Mouse (Mus musculus): ENCODE data around the gene Traf3.

Gene Traf3

DNA sequence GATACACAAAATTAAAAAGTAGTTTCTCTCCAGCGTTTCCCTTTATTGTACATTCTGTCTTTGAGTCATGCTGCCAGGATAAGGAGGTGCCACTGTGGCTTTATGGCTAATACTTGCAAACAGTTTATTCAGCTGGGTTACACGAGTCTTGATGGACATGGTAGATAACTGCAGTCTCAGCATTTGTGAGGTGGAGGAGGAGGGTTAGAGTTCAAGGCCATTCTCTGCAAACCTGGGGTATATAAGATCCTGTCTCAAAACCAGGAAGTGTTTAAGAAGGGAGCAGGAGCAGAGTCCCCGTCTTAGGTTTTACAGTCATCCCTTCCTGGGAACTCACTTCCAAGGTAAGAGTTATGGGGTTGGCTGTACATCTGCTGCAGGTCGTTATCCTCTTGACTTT lies 30.4 kb downstream of the Traf3 start:
- DNase-seq (ENCODE audit: low spot score in 2 of 2) = no peak

DNA sequence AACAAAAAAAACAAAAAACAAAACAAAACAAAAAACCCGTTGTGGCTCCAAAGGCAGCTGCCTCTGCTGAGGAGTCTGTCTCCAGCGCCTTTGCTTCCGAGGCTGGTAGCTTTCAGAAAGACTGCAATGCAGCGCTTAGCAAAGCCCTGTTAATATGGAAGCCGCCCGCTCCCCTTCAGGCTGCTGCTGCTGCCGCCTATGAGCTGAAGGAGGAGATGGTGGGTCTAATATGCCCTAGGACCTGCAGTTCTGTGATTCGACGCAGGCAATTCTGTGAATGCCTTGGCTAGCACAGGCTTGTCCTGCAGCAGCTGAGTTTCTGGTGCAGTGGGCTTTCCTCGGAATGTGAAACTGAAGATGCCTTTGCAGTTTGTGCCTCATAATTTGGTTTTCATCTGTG lies 36.9 kb downstream of the Traf3 start:
- peak in 1 of 2 experiments; percentile 14 for DNase-seq (ENCODE audit: low spot score in 2 of 2)

DNA sequence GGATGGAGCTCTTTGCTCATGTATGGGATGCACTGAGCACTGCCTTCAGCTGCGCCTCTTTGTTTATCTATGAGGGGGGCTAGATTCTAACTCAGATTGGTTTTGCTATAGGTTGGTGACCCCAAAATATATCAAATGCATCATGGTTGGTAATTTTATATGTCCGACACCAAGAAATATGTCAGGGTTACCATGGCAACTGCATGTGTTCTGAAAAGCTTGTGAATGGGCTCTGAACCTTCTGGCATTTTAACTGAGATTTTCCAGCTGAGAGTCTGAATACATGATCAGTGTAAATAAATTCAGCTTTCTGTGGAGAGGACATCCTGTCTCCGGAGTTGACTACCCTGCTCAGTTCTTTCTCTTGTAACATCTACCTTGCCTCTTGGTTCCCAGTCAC lies 37.8 kb downstream of the Traf3 start:
- peak in 1 of 2 experiments; percentile 32 for DNase-seq (ENCODE audit: low spot score in 2 of 2)

DNA sequence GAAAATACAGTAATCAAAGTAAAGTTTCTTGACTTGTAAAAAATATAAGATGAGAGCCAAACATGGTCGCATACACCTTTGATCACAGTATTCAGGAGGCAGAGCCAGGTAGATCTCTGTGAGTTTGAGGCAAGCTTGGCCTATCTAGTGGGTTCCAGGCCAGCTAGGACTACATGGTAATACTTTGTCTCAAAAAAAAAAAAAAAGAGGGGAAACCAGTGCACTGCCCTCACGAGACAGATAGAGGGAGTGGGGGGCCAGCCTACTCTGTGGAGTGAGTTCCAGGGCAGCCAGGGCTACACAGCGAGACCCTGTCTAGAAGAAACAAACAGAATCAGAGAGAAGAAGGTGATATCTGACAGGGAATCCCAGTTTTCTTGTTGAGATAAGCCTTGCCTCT lies 41.5 kb downstream of the Traf3 start:
- no peak for DNase-seq (ENCODE audit: low spot score in 2 of 2)

DNA sequence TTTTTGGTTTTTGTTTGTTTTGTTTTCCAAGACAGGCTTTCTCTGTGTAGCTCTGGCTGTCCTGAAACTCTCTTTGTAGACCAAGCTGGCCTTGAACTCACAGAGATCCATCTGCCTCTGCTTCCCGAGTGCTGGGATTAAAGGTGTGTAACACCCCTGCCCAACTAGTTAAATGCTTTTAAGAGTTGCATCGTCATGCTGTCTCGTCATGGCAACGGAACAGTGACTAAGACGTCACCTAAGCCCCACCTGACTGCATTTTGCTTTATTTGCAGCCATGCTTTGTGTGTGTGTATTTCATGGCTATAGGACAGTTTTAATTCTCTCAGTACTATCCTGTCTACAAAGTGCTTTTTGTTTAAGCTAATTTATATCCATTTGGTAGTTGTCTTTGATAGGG lies 45.6 kb downstream of the Traf3 start:
- DNase-seq (ENCODE audit: low spot score in 2 of 2) = no peak

DNA sequence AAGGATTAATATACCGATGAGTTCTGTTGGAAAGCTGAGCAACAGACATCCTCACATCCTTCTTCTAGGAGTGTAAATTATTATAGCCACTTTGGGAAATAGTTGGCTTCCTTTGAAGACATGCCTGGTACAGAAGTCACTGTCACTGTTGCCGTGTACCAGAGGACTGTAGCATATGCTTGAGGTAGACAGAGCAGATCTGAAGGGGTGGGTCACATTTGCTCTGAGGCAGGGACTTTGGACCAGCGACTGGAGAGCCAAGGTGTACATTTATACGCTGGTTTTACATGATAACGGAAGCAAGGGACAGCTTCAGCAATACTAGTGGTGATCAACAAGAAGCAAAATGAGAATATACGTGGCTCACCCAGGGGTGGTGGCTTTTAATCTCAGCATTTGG lies 52.7 kb downstream of the Traf3 start:
- no peak for DNase-seq (ENCODE audit: low spot score in 2 of 2)

DNA sequence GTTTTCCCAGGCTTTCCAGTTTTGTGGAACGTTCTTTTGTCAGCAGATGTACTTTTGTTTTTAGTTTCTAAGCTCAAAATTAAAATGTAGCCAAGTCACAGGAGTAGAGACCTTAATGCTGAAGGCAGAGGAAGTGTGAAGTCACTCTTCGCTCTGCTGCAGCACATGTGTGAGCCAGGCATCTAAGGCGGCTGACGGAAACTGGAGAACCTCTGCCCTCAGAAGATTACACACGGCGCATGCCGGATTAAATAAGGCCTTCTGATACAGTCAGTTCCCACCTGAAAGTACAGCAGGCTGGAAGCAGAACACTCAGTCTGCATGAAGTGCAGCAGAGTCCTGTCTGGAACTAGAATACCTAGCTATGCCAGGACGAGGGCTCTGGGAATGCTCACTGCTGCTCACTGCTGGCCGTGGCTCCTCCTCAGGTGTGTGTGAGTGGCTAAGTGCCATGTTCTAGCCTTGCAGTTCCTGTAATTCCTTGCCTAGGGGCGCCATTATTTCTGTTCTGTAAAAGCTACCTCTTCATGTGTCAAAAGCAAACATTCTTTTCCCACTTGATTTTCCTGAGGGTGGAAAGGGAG lies 59.1 kb downstream of the Traf3 start:
- DNase-seq (ENCODE audit: low spot score in 2 of 2) = no peak

DNA sequence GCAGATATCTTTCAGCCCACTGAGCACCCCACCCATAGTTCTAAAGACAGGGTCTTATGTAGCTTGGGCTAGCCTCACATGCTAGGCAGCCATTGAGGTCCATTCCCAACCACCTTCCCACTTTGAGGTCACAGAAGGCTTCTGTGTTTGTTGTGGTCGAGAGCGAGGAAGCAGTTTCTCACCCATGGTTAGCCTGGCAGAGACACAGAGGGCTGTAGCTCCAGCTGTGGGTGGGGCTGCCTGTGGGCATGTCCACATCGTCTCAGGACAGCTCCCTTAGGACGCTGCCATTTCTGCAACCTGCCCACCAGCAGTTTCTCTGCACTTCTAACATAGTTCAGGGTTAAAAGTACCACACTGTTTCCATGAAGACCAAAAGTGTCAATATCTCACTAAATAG lies 61.2 kb downstream of the Traf3 start:
- no peak for DNase-seq (ENCODE audit: low spot score in 2 of 2)

DNA sequence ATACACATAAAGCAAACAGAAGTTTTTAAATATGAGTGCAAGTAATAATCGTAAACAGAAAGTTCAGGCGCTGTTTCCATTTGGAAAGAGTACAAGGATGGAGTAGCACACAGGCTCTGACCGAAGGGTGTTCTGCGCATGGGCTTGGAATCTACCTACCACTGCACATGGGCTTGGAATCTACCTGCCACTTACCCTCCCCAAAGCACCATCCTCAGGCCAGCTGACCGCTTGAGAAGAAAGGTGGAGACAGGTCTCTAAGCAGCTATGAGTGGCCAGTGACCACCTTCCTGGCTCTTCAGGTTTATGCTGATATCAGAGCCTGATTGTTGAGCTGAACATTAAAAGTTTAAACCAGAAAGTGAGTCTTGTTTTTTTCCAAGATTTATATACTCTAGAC lies 62.3 kb downstream of the Traf3 start:
- no peak for DNase-seq (ENCODE audit: low spot score in 2 of 2)

DNA sequence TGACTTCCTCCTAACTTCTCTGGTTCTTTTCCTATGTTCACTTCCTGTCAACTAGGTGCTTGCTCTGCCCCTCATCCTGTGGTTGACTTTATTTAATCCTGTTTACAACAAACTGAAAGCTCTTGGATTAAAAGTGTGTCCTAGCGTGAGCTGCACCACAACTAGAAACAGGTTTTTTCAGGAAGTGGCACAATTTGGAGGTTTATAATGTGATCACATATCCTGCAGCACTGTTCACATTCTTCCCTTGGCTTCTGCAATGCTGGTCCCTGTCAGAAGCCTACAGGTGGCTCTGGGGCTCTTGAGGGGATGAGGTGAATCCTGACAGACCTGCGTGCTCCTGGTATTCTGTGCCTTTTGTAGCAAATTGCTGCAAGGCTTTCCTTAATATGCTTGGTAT lies 64.6 kb downstream of the Traf3 start:
- no peak for DNase-seq (ENCODE audit: low spot score in 2 of 2)

DNA sequence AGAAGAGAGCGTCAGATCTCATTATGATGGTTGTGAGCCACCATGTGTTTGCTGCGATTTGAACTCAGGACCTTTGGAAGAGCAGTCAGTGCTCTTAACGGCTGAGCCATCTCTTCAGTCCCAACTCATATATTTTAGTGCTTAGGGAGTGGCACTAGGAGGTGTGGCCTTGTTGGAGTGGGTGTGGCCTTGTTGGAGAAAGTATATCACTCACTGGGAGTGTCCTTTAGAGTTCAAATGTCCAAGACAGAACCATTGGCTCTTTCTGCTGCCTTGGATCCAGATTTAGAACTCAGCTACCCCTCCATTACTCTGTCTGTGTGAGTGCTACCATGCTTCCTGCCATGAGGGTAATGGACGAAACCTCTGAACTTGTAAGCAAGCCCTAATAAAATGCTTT lies 67.6 kb downstream of the Traf3 start:
- no peak for DNase-seq (ENCODE audit: low spot score in 2 of 2)

DNA sequence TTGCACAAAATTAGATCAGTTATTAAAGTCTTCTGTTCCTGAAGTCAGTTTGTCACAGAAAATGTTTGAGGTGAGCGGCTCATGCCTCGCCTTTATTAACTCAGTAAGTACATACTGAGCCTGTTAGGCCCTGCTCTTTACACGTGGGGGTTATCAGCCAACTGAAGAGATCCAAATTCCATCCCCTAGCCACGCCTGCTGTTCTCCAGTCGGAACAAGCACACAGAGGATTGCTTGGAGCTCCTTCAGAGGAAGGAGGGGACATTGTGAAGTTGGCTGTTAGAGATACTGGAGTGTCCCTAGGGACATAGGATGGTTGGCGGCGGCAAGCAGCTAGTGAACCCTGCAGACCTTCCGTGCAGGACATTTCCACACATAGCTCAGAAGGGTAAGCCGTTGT lies 68.2 kb downstream of the Traf3 start:
- no peak for DNase-seq (ENCODE audit: low spot score in 2 of 2)

DNA sequence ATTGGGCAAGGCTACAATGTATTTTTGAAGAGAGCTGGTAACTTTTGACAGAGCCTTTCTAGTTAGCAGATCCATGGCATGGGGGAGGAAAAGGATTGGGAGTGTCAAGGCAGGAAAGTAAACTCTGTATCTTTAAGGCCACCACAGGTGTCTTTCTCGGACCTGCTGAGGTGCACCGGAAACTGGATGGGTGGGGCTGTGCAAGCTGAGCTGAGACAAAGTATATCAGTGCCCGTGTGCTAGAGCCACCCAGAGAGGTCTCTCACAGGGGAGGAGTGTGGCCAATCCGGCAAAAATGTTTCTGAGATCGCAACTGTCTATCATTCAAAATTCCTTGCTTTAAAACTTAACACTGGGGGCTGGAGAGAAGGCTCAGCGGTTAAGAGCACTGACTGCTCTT lies 69.5 kb downstream of the Traf3 start:
- no peak for DNase-seq (ENCODE audit: low spot score in 2 of 2)

DNA sequence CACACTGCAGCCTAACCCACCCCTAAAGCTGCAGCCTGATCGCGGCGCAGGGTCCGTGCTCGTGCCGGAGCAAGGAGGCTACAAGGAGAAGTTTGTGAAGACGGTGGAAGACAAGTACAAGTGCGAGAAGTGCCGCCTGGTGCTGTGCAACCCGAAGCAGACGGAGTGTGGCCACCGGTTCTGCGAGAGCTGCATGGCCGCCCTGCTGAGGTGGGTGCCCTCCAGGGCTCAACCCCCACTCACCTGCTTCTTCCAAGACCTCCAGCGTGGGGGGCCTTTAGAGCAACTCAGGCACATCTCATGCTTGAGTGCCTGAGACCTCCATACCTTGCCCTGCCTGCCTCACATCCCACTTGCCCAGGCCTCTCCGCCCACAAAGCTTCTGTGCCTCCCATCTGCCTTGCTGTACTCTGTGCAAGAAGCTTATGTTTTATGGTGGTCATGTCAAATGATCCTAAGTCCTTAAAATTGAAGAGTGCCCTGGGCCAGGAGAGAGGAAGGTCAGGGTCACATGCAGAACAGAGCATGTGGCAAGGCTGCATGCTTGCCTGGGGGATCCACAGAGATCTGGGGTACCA lies 71.5 kb downstream of the Traf3 start:
- peak in 1 of 2 experiments; percentile 25 for DNase-seq (ENCODE audit: low spot score in 2 of 2)

DNA sequence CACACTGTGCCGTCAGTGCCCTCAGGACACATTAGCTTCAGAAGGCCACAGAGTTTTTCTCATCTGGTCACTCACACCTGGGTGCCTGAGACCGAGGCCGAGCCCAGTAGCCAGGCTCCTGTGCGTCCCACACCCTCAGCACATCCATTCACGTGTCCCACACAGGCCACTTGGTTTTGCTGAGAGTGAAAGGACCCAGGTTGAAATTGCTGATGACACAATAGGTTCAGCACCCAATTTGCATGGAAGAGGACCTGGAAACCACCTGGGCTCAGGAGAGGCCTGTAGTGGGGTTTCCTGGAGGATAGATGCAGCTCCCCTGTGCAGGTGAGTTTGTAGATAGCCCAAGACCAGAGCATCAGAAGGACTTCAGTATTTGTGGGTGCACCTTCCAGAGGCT lies 72.2 kb downstream of the Traf3 start:
- DNase-seq (ENCODE audit: low spot score in 2 of 2) = no peak

DNA sequence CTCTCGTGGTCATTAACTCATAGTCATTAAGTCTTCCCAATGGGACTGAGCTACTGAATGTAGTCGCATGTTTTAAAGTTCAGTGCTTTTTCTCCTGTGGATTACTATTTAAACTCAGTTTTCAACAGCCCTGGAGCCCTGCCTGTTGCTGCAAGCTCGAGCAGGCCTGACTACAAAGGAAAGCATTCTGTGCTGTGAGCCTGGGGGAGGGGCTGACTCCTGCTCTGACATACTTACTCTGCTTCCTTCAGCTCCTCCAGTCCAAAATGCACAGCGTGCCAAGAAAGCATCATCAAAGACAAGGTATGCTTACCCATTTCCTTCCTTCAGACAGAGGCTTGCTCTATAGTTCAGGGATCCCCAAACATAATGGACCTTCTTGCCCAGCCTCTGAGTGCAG lies 72.6 kb downstream of the Traf3 start:
- DNase-seq (ENCODE audit: low spot score in 2 of 2) = peak in 1 of 2 experiments; percentile 51

DNA sequence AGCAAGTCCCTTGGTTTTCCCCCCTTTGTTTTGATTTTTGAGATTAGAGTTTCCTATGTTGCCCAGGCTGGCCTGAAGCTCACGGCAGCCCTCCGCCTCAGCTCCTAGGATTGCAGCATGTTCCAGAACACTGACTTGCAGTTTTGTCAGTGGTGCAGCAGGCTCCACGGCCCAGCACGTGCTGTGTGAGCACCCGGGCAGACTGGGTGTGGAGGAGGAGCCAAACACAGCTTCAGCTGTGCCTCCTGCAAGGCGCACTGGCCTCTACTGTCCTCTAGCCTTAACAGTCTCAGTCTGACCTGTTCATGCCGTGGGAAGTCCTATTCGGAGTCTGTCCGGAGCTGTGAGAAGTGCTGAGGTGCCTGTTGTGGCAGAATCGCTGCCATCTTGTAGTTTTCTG lies 73.8 kb downstream of the Traf3 start:
- no peak for DNase-seq (ENCODE audit: low spot score in 2 of 2)

DNA sequence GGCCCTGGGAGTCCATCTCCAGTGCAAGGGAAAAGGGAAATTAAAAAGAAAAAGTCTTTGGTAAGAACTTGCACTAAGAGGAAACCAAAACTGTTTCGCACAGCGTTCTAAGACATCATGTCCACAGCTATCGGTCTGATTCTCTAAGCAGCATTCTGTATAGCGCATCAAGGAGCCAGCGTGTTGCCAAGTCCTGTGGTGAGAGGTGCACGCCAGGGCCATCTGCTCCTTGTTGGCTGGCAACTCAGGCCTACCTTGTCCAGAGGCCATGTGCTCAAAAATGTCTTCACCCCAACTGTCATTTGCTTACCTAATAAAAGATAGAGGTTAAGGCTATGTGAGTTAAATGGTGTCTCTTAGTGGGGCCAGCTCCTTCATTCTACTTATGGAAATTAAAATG lies 75.7 kb downstream of the Traf3 start:
- no peak for DNase-seq (ENCODE audit: low spot score in 2 of 2)

DNA sequence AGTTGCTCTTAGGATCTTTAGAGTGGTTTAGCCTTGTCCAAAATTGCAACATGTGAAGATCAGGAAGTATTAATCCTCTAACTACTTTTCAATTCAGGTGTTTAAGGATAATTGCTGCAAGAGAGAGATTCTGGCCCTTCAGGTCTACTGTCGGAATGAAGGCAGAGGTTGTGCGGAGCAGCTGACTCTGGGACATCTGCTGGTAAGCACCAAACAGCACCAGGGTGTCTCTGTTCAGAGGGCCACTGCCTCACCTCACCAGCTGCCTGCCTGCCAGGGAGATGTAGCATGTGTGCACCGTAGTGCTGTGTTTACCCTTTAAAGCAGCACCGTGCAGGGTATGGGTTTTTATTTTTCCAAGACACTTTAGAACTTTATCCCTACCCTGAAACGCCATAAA lies 76.2 kb downstream of the Traf3 start:
- DNase-seq (ENCODE audit: low spot score in 2 of 2) = no peak

DNA sequence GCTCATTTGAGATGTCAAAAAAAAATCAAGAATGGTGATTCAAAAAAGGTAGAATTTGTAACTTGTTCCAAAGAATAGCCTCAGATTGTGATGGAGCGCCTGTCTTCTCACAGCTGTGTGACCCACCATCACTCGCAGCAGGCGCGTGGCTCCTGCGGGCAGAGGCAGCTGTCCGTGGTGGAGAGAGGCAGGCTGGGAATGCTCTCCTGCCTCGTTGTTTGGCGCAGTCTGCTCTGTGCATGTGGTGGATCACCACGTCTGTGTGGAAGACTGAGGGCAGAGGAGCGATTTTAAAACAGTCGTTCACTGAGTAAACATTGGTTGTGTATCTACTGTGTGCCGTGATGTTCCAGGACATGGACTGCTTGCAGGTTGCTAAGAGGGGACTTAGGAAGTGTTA lies 77.6 kb downstream of the Traf3 start:
- DNase-seq (ENCODE audit: low spot score in 2 of 2) = no peak

DNA sequence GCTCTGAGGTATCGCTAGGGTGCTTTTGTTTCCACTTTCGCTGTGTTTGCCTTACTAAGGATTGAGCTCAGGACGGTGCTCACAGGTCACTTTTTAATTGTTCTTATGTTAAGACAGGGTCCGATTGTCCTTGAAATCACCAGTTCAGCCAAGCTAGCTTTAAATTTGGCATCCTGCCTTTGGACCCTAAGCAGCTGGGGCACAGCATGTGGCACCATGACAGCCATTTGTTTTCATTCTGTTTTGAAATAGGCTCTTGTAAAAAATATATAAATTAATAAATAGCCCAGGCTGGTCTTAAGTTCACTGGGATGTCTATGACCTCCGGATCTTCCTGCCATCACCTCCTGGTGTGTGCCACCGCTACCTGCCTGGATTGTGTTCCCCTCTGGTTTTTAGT lies 78.9 kb downstream of the Traf3 start:
- DNase-seq (ENCODE audit: low spot score in 2 of 2) = no peak

DNA sequence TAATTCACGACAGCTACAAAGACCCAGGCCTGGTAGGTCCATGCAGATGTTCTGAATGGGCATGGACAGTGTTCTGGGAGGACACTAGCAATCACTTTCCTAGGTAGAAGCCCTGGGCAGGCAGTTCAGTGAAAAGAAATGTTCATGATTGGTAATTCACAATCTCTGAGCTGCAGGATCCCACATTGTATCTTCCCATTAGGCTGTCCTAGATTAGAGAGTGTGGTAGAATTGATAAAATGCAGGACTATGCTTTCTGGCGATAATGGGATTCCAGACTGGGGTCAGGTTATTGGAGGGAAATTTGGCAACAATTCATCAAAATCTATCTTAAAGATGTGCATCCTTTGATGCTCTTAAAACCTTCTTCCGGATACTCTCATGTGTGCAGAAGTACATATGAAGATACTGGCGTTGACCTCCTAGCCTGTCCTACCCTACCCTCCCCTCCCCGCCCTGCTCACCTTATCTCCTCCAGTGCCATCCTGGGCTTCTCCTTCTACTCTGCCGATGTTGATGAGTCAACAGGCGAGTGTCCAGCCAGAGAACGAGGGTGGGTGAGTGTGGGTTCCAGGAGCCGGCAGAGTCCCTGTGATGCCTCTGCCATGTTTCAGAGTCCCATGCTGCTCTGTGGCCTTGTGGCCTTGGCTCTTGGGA lies 80.8 kb downstream of the Traf3 start:
- no peak for DNase-seq (ENCODE audit: low spot score in 2 of 2)

DNA sequence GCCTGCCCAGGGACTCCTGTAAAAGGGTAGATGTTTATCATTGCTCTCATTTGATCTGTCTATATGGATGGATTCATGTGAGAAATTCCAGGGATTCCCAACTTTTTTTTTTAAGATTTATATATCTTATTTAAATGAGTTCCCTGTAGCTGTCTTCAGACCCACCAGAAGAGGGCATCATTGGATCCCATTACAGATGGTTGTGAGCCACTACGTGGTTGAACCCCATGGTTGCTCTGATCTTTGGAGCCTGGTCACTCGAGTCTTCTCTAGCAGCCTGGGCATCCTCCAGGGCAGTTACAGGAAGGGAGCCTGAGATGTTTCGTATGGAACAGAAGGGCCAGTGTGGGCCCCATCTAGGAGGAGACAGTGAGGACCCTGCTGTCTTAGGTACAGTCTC lies 82.9 kb downstream of the Traf3 start:
- DNase-seq (ENCODE audit: low spot score in 2 of 2) = no peak

DNA sequence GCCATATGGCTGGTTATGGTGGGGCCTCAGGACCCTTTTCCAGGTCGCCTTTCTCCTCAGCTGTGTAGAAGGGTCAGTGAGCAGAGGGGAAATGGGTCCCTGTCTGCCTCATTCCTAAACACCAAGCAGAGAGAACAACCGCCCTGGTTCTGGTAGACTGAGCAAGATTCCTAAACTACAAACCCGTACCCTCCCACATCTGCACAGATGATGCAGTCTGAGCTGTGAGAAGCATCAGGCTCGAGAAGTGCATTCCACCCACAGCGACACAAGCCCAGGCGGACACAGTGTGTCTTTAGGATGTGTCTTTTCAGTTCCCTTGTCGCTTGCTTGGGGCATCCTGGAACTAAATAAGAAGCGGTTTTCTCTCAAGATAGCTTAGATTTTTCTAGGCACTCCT lies 83.9 kb downstream of the Traf3 start:
- peak in 1 of 2 experiments; percentile 45 for DNase-seq (ENCODE audit: low spot score in 2 of 2)
